In genomic region chr8:13057351-13057750, GRCm38 (mm10) we compare ENCODE assay signal across 26 mouse cellular contexts. TPM values are rescaled to one million over a fixed set of nuclear protein-coding genes. Genes with fewer than 3 reads are reported as not detected.
DNase-seq lines count a peak whose midpoint lies in the region; ATAC-seq lines count a peak whose summit lies in the region.
"Had no signal": no experiment of that assay in that cellular context is flagged by ENCODE, and none has a peak within 500 bp of the region (broad histone marks: within the 10 kb centered on the region; RNA-seq: fewer than 3 reads in every experiment).

No protein-coding gene starts in this region.

- H3K36me3 ChIP-seq in liver, embryonic 16.5 days (ENCODE audit: control insufficient read depth, insufficient read depth), result no peaks in the 10 kb centered on the region
- H3K36me3 ChIP-seq in limb, embryonic 10.5 days, result no peaks in the 10 kb centered on the region
- H3K36me3 ChIP-seq: forebrain, embryonic 12.5 days; heart, embryonic 13.5 days; neural tube, embryonic 15.5 days had no signal

- peak overlapping the region; percentile 78 for H3K27ac ChIP-seq in liver, embryonic 16.5 days (ENCODE audit: low read length)
- no peak overlapping the region for H3K27ac ChIP-seq in limb, embryonic 10.5 days
- H3K27ac ChIP-seq: forebrain, embryonic 12.5 days; heart, embryonic 13.5 days; hindbrain, embryonic 14.5 days; neural tube, embryonic 15.5 days had no signal

- no peak overlapping the region for H3K4me3 ChIP-seq in liver, embryonic 16.5 days (ENCODE audit: low read depth, low read length)
- H3K4me3 ChIP-seq in limb, embryonic 10.5 days, result no peak overlapping the region
- H3K4me3 ChIP-seq: forebrain, embryonic 12.5 days; heart, embryonic 13.5 days; neural tube, embryonic 15.5 days had no signal

- ATAC-seq in liver, embryonic 16.5 days (ENCODE audit: low read depth), result peak; percentile 87
- ATAC-seq: midbrain, embryonic 16.5 days had no signal

- peak; percentile 15 for DNase-seq in adrenal gland, adult 2 months
- DNase-seq in adrenal gland, postnatal 4 days (ENCODE audit: low spot score in 2 of 2), result no peak
- DNase-seq in adipocyte (ENCODE audit: low spot score), result peak; percentile 48
- DNase-seq in liver, result peak; percentile 40
- no peak for DNase-seq in gastrocnemius, adult 18-20 months (ENCODE audit: low spot score)
- no peak for DNase-seq in thymus, adult 18-20 months
- DNase-seq in limb, embryonic 10.5 days (ENCODE audit: low spot score), result no peak
- DNase-seq: adrenal gland, postnatal 14 days; cerebellum, adult 11-12 months; gastrocnemius, postnatal 14 days; heart, adult 18-20 months; heart, postnatal 36 days; lung, postnatal 14 days; right cerebral cortex, postnatal 14 days; spleen, adult 18-20 months had no signal

- H3K9ac ChIP-seq in liver, embryonic 16.5 days (ENCODE audit: low read depth, low read length), result no peak overlapping the region
- H3K9ac ChIP-seq: forebrain, embryonic 12.5 days; heart, embryonic 13.5 days; hindbrain, embryonic 14.5 days; neural tube, embryonic 15.5 days had no signal

- 52% methylated on average over 4 of the region's 4 CpGs for WGBS in liver, embryonic 16.5 days (ENCODE audit: insufficient replicate concordance)
- 85% methylated on average over 4 of the region's 4 CpGs for WGBS in limb, embryonic 10.5 days

- no peaks in the 10 kb centered on the region for H3K9me3 ChIP-seq in liver, embryonic 16.5 days (replicated peaks; ENCODE audit: control insufficient read depth, low read length)
- no peaks in the 10 kb centered on the region for H3K9me3 ChIP-seq in limb, embryonic 10.5 days (replicated peaks)
- H3K9me3 ChIP-seq: forebrain, embryonic 12.5 days; heart, embryonic 13.5 days; neural tube, embryonic 15.5 days had no signal

- no peaks in the 10 kb centered on the region for H3K27me3 ChIP-seq in liver, embryonic 16.5 days (ENCODE audit: control insufficient read depth, insufficient read depth, low read depth, low read length)
- H3K27me3 ChIP-seq in limb, embryonic 10.5 days (ENCODE audit: low read depth, poor library complexity, severe bottlenecking), result no peaks in the 10 kb centered on the region
- H3K27me3 ChIP-seq: forebrain, embryonic 12.5 days; neural tube, embryonic 15.5 days had no signal

- H3K4me2 ChIP-seq in liver, embryonic 16.5 days (ENCODE audit: low read depth, low read length), result 0 out of 2 replicates have a peak overlapping the region, but pooled peaks have one; percentile 15
- H3K4me2 ChIP-seq: forebrain, embryonic 12.5 days; heart, embryonic 13.5 days; hindbrain, embryonic 14.5 days; neural tube, embryonic 15.5 days had no signal

- H3K4me1 ChIP-seq in liver, embryonic 16.5 days (ENCODE audit: control insufficient read depth, low read depth, low read length), result peaks cover 3% of the 10 kb centered on the region; the same call in 1 of the 2 replicates
- H3K4me1 ChIP-seq in limb, embryonic 10.5 days, result no peaks in the 10 kb centered on the region
- H3K4me1 ChIP-seq: forebrain, embryonic 12.5 days; neural tube, embryonic 15.5 days had no signal

RNA-seq across cellular contexts. Expression of gene Proz, which starts 3.4 kb away (rescaled TPM):
- total RNA-seq in adrenal gland, adult 2 months (2021), result under 1 TPM in 1 of 2 experiments, not detected in 1; 0.75 TPM
- 0.16 TPM in 1 of 2 replicates, not detected in the other for polyA plus RNA-seq in adrenal gland, adult 2 months (2012; rRNA removed)
- total RNA-seq in adrenal gland, postnatal 4 days (2021), result 10 to 100 TPM in 1 of 2 experiments, 1 to 10 TPM in 1; 1.1 to 17.4 TPM
- polyA plus RNA-seq in liver, embryonic 16.5 days (2015; fragmentation: Nextera tagmentation; extraction: Ambion mirVana), result 46.0 and 53.4 TPM in 2 replicates
- total RNA-seq in gastrocnemius, adult 18-20 months (2021), result not detected
- polyA plus RNA-seq in limb, embryonic 10.5 days (2016; fragmentation: Nextera tagmentation; extraction: Ambion mirVana), result 0.20 and 0.33 TPM in 2 replicates
- total RNA-seq: gastrocnemius, postnatal 14 days; heart, adult 18-20 months; heart, postnatal 36 days; layer of hippocampus, postnatal 14 days; left cerebral cortex, postnatal 14 days; megakaryocyte-erythroid progenitor cell, adult 5-6 weeks had no signal

RNA-seq across cellular contexts. Expression of gene F10, which starts 20.2 kb away (rescaled TPM):
- 1 to 10 TPM in 1 of 2 experiments, under 1 TPM in 1; 0.66 to 4.1 TPM for total RNA-seq in adrenal gland, adult 2 months (2021)
- polyA plus RNA-seq in adrenal gland, adult 2 months (2012; rRNA removed), result 0.17 and 0.52 TPM in 2 replicates
- 10 to 100 TPM in 1 of 2 experiments, 1 to 10 TPM in 1; 3.1 to 53.4 TPM for total RNA-seq in adrenal gland, postnatal 4 days (2021)
- polyA plus RNA-seq in liver, embryonic 16.5 days (2015; fragmentation: Nextera tagmentation; extraction: Ambion mirVana), result 179 and 195 TPM in 2 replicates
- under 1 TPM in 1 of 2 experiments, not detected in 1; 0.21 TPM for total RNA-seq in gastrocnemius, adult 18-20 months (2021)
- polyA plus RNA-seq in limb, embryonic 10.5 days (2016; fragmentation: Nextera tagmentation; extraction: Ambion mirVana), result 0.53 and 0.64 TPM in 2 replicates
- total RNA-seq: gastrocnemius, postnatal 14 days; layer of hippocampus, postnatal 14 days; left cerebral cortex, postnatal 14 days had no signal

RNA-seq across cellular contexts. Expression of gene F7, which starts 31.5 kb away (rescaled TPM):
- 1 to 10 TPM in 1 of 2 experiments, under 1 TPM in 1; 0.24 to 1.8 TPM for total RNA-seq in adrenal gland, adult 2 months (2021)
- 0.12 and 0.33 TPM in 2 replicates for polyA plus RNA-seq in adrenal gland, adult 2 months (2012; rRNA removed)
- 1 to 10 TPM in 1 of 2 experiments, under 1 TPM in 1; 0.67 to 8.4 TPM for total RNA-seq in adrenal gland, postnatal 4 days (2021)
- 10.9 and 11.0 TPM in 2 replicates for polyA plus RNA-seq in liver, embryonic 16.5 days (2015; fragmentation: Nextera tagmentation; extraction: Ambion mirVana)
- total RNA-seq in gastrocnemius, adult 18-20 months (2021), result under 1 TPM in 1 of 2 experiments, not detected in 1; 0.11 TPM
- not detected in 2 replicates for polyA plus RNA-seq in limb, embryonic 10.5 days (2016; fragmentation: Nextera tagmentation; extraction: Ambion mirVana)
- total RNA-seq: gastrocnemius, postnatal 14 days; megakaryocyte-erythroid progenitor cell, adult 5-6 weeks had no signal
- polyA plus RNA-seq: heart, embryonic 13.5 days; hindbrain, embryonic 14.5 days; intestine, embryonic 14.5 days; midbrain, embryonic 16.5 days; neural tube, embryonic 15.5 days; stomach, embryonic 14.5 days had no signal

RNA-seq across cellular contexts. Expression of gene Pcid2, which starts 47.9 kb away (rescaled TPM):
- total RNA-seq in adrenal gland, adult 2 months (2021), result 10 to 100 TPM; 22.1 to 23.7 TPM
- polyA plus RNA-seq in adrenal gland, adult 2 months (2012; rRNA removed), result 27.2 and 28.3 TPM in 2 replicates
- 10 to 100 TPM; 26.9 to 28.7 TPM for total RNA-seq in adrenal gland, postnatal 4 days (2021)
- 13.1 and 14.3 TPM in 2 replicates for polyA plus RNA-seq in liver, embryonic 16.5 days (2015; fragmentation: Nextera tagmentation; extraction: Ambion mirVana)
- 1 to 10 TPM; 6.9 to 7.3 TPM for total RNA-seq in gastrocnemius, adult 18-20 months (2021)
- 62.9 and 65.8 TPM in 2 replicates for polyA plus RNA-seq in limb, embryonic 10.5 days (2016; fragmentation: Nextera tagmentation; extraction: Ambion mirVana)

RNA-seq across cellular contexts. Expression of gene Cul4a, which starts 48.1 kb away (rescaled TPM):
- total RNA-seq in adrenal gland, adult 2 months (2021), result 100 to 1,000 TPM; 108 to 127 TPM
- polyA plus RNA-seq in adrenal gland, adult 2 months (2012; rRNA removed), result 123 and 132 TPM in 2 replicates
- 100 to 1,000 TPM; 135 to 137 TPM for total RNA-seq in adrenal gland, postnatal 4 days (2021)
- polyA plus RNA-seq in liver, embryonic 16.5 days (2015; fragmentation: Nextera tagmentation; extraction: Ambion mirVana), result 72.1 and 76.1 TPM in 2 replicates
- total RNA-seq in gastrocnemius, adult 18-20 months (2021), result 10 to 100 TPM; 67.0 to 69.3 TPM
- 92.4 and 104 TPM in 2 replicates for polyA plus RNA-seq in limb, embryonic 10.5 days (2016; fragmentation: Nextera tagmentation; extraction: Ambion mirVana)

Comparison
In these comparisons a context has a peak if more than half of its experiments do, and no peak if none do; other contexts are left out.
1. DNase-seq: peak in adrenal gland, adult 2 months (single experiment), adipocyte (single experiment) and liver (single experiment); none in adrenal gland, postnatal 4 days (0 of 2), gastrocnemius, adult 18-20 months (single experiment), thymus, adult 18-20 months (0 of 2) and limb, embryonic 10.5 days (single experiment).